Mouse (Mus musculus) embryonic fibroblast, embryonic 13.5 days (primary cell): ENCODE data around the gene Exoc2. TPM values are rescaled to one million over a fixed set of nuclear protein-coding genes. Genes with fewer than 3 reads are reported as not detected.

Source experiments
- H3K27ac ChIP-seq: 2 replicates; pipeline ENCODE4 v1.5.1; 2012; ENCODE audit warnings: low read length, control low read depth, inconsistent platforms; ENCODE audit not compliant: insufficient read depth
- H3K4me1 ChIP-seq: 2 replicates; pipeline ENCODE4 v1.6.1; 2011; ENCODE audit warnings: low read length; ENCODE audit not compliant: control insufficient read depth, insufficient read depth
- H3K4me3 ChIP-seq: 2 replicates; pipeline ENCODE4 v1.5.1; 2011; ENCODE audit warnings: mild to moderate bottlenecking, control low read depth, low read length; ENCODE audit not compliant: insufficient read depth
- CTCF ChIP-seq: IDR thresholded peaks from 2 replicates; pipeline ENCODE4 v1.5.1; 2011; ENCODE audit warnings: mild to moderate bottlenecking, control low read depth, low read length, moderate library complexity, borderline replicate concordance; ENCODE audit not compliant: insufficient read depth
- POLR2A ChIP-seq: IDR thresholded peaks from 2 replicates; pipeline ENCODE4 v1.6.1; 2011; ENCODE audit warnings: low read depth, mild to moderate bottlenecking, control low read depth, low read length, moderate library complexity
- polyA plus RNA-seq: library from polyadenylated mRNA; stranded (reverse); fragments of >200 nt; gene quantifications from 2 replicates; pipeline ENCODE4 v1.2.4, GENCODE M21; 2011; ENCODE audit warnings: low read depth; ENCODE audit not compliant: missing spikeins, insufficient read length

Gene Exoc2
- polyA plus RNA-seq, 1 experiment, result 37.1 TPM

DNA sequence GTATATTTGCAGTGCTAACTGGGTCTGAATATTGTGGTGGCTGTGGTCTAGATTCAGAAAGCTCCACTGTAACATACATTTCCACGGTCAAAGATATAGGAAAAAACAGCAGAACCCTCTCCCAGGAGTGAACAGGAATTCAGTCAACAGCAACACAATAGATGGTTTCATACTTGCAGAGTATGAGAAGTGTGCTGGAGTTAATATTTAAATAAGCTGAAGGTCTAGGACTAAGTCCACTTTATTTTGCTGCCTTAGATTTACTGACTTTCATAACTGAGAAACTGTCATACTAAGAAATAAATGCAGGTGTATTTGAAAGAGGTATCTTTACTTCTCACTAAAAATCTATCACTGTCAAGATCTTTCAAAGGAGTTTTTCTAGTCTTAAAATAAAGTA, 137.6 kb downstream of the Exoc2 start:
- Histone ChIP-seq H3K27ac (no peak overlapping the region), H3K4me3 (no peak overlapping the region), H3K4me1 (no peaks in the 10 kb centered on the region)
- TF ChIP-seq POLR2A (no peak), CTCF (no peak)

DNA sequence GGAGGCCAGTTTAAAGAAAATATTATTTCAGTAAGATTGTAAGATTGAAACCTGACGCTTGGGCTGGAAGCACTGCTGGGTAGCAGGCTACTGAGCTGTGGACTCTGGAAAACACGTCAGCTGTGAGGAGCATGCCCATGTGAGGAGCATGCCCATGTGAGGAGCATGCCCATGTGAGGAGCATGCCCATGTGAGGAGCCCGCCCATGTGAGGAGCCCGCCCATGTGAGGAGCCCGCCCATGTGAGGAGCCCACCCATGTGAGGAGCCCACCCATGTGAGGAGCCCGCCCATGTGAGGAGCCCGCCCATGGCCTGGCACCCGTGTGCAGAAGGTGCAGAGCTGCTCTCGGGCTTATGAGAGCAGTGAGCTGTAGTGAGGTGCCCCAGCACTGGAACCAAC, 139.0 kb downstream of the Exoc2 start:
- H3K4me3 ChIP-seq, result no peak overlapping the region
- H3K4me1 ChIP-seq, result no peaks in the 10 kb centered on the region
- no peak overlapping the region for H3K27ac ChIP-seq
- TF ChIP-seq CTCF, result no peak
- TF ChIP-seq POLR2A, result no peak

GRCm38 (mm10) chr13:30834349-30834748, 139.5 kb downstream of the Exoc2 start:
- Histone ChIP-seq H3K27ac (no peak overlapping the region), H3K4me3 (no peak overlapping the region), H3K4me1 (no peaks in the 10 kb centered on the region)
- no peak for TF ChIP-seq CTCF
- no peak for TF ChIP-seq POLR2A

- TF ChIP-seq CTCF (no peak), POLR2A (no peak)
- H3K4me1 ChIP-seq, result no peaks in the 10 kb centered on the region
These were observed 140.3 kb downstream of the Exoc2 start for GRCm38 (mm10) chr13:30833476-30834149.

DNA sequence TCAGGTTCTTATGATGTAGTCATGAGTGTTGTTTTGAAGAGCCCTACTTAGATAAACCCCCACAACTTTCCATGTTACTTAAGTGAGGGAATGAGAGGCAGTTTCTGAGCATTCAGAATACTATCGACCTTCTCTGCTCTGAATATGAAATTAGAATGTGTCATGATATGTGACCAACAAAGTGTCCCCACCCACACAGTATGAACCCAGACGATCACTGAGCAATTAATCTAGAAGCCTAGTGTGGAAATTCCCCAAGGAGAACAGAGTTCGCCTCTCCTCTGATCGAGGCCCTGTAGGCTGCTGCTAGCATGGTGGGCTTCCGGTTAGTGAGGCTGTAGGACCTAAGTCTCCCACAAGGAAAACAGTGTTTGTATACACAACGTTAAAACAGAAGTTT, 142.5 kb downstream of the Exoc2 start:
- Histone ChIP-seq H3K4me3 (no peak overlapping the region), H3K27ac (no peak overlapping the region), H3K4me1 (no peaks in the 10 kb centered on the region)
- TF ChIP-seq CTCF (no peak), POLR2A (no peak)

More at GRCm38 (mm10) chr13:30833476-30834149, 140.3 kb downstream of the Exoc2 start:
- no peak overlapping the region for H3K4me3 ChIP-seq
- H3K27ac ChIP-seq, result no peak overlapping the region

DNA sequence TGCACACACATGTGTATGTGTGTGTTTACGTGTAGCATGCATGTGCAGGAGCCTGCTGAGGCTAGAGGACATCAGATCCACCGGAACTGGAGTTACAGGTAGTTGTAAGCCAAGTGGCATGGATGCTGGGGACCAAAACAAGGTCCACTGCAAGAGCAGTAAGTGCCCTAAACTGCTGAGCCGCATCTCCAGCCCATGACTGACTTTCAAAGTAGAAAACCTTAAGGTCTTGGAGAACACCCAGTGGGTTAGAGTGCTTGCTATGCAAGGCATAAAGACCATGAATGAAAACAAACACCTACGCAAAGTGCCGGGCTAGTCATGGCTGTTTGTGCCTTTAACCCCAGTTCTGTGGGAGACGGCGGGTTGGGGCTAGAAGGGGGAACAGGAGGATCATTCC, 147.4 kb downstream of the Exoc2 start:
- H3K4me3 ChIP-seq, result no peak overlapping the region
- no peak overlapping the region for H3K27ac ChIP-seq
- TF ChIP-seq CTCF (no peak), POLR2A (no peak)
- H3K4me1 ChIP-seq, result no peaks in the 10 kb centered on the region

- no peak for TF ChIP-seq CTCF
- no peak for TF ChIP-seq POLR2A
- Histone ChIP-seq H3K4me1 (no peaks in the 10 kb centered on the region), H3K4me3 (no peak overlapping the region), H3K27ac (no peak overlapping the region)
These were observed 149.0 kb downstream of the Exoc2 start for GRCm38 (mm10) chr13:30824903-30825302.

DNA sequence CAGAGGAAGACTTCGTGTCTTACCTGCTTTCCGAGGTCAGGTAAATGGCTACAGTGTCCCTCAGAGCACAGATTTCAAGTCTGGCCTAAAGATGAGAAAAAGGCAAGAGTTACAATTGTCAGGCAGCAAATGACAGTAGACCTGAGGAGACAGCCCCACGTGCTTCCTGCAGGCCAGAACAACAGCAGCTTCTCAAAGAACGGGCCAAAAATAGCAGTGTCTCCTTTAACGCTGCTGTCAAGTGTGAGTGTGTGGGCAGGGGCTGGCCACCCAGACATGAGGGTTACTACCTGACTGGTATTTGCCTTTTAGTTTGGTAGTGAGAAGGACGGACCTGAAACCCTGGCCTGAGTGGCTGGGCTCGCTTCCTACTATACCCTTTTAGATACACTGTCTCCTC, 153.3 kb downstream of the Exoc2 start:
- TF ChIP-seq POLR2A (no peak), CTCF (no peak)
- Histone ChIP-seq H3K4me1 (no peaks in the 10 kb centered on the region), H3K4me3 (no peak overlapping the region), H3K27ac (no peak overlapping the region)

DNA sequence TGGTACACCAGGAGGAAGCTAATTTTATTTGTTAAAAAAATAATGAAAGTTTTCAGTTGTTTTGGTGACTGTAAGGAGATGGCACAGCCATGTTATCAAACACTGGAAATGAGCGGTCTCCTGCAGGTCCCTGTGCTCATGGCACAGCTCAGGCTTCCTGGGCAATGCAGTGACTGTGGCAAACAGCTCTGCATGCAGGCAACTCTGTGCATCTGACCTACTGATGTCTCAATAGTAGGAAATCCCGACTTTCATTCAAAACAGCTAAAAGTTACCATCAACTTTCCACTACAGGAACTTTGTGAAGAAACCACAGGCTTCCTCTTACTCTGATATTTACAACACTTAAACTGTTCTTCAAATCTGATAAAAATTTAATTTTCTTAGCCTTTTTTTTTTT, 154.0 kb downstream of the Exoc2 start:
- no peaks in the 10 kb centered on the region for H3K4me1 ChIP-seq
- H3K27ac ChIP-seq, result no peak overlapping the region
- TF ChIP-seq CTCF (no peak), POLR2A (no peak)
- H3K4me3 ChIP-seq, result no peak overlapping the region

DNA sequence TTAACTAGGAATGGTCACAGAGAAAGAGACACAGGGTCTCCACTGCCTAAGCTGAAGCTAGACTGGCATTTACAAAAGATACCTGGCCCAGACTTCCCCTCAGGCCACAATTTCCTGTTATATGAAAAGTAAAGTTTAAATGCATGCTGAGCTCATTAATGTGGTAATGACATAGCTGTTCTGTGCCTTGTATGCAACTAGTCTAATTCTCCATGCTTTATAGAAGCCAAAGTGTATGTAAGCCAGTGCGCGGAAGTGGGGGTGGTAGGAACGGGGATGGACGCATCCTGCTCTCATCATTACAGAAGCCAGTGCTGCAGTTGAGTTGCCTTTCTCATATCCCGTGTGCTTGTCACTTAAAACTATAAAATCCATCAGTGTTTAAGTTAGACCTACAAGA, 156.5 kb downstream of the Exoc2 start:
- Histone ChIP-seq H3K4me3 (no peak overlapping the region), H3K4me1 (no peaks in the 10 kb centered on the region), H3K27ac (no peak overlapping the region)
- no peak for TF ChIP-seq CTCF
- no peak for TF ChIP-seq POLR2A
